Mouse (Mus musculus): ENCODE results near the gene Erg. TPM values are rescaled to one million over a fixed set of nuclear protein-coding genes. Genes with fewer than 3 reads are reported as not detected.

The Erg gene
- total RNA-seq, 1 experiment from 2014 or later: not detected

GRCm38 (mm10) chr16:95494108-95494507 is 92.3 kb downstream of the Erg start:
- ATAC-seq (replicated peaks; ENCODE audit: insufficient number of reproducible peaks, low FRiP score, low TSS enrichment, poor library complexity, severe bottlenecking): no peak

- ATAC-seq (replicated peaks; ENCODE audit: insufficient number of reproducible peaks, low FRiP score, low TSS enrichment, poor library complexity, severe bottlenecking): no peak
Measured at GRCm38 (mm10) chr16:95493336-95493735, 93.1 kb downstream of the Erg start.

GRCm38 (mm10) chr16:95492146-95492545 is 94.2 kb downstream of the Erg start:
- no peak for ATAC-seq (replicated peaks; ENCODE audit: insufficient number of reproducible peaks, low FRiP score, low TSS enrichment, poor library complexity, severe bottlenecking)

- no peak for ATAC-seq (replicated peaks; ENCODE audit: insufficient number of reproducible peaks, low FRiP score, low TSS enrichment, poor library complexity, severe bottlenecking)
Measured at GRCm38 (mm10) chr16:95490386-95490785, 96.0 kb downstream of the Erg start.

GRCm38 (mm10) chr16:95487606-95488351 is 98.6 kb downstream of the Erg start:
- ATAC-seq (replicated peaks; ENCODE audit: insufficient number of reproducible peaks, low FRiP score, low TSS enrichment, poor library complexity, severe bottlenecking): no peak

- no peak for ATAC-seq (replicated peaks; ENCODE audit: insufficient number of reproducible peaks, low FRiP score, low TSS enrichment, poor library complexity, severe bottlenecking)
Measured at GRCm38 (mm10) chr16:95481176-95481575, 105.2 kb downstream of the Erg start.

- no peak for ATAC-seq (replicated peaks; ENCODE audit: insufficient number of reproducible peaks, low FRiP score, low TSS enrichment, poor library complexity, severe bottlenecking)
Measured at GRCm38 (mm10) chr16:95478558-95478957, 107.8 kb downstream of the Erg start.

- ATAC-seq (replicated peaks; ENCODE audit: insufficient number of reproducible peaks, low FRiP score, low TSS enrichment, poor library complexity, severe bottlenecking): no peak
Measured at GRCm38 (mm10) chr16:95475041-95475440, 111.4 kb downstream of the Erg start.

GRCm38 (mm10) chr16:95473946-95474345 is 112.4 kb downstream of the Erg start:
- no peak for ATAC-seq (replicated peaks; ENCODE audit: insufficient number of reproducible peaks, low FRiP score, low TSS enrichment, poor library complexity, severe bottlenecking)

- ATAC-seq (replicated peaks; ENCODE audit: insufficient number of reproducible peaks, low FRiP score, low TSS enrichment, poor library complexity, severe bottlenecking): no peak
Measured at GRCm38 (mm10) chr16:95472771-95473170, 113.6 kb downstream of the Erg start.

- no peak for ATAC-seq (replicated peaks; ENCODE audit: insufficient number of reproducible peaks, low FRiP score, low TSS enrichment, poor library complexity, severe bottlenecking)
Measured at GRCm38 (mm10) chr16:95469262-95470139, 116.9 kb downstream of the Erg start.

- ATAC-seq (replicated peaks; ENCODE audit: insufficient number of reproducible peaks, low FRiP score, low TSS enrichment, poor library complexity, severe bottlenecking): no peak
Measured at GRCm38 (mm10) chr16:95467893-95468292, 118.5 kb downstream of the Erg start.

- no peak for ATAC-seq (replicated peaks; ENCODE audit: insufficient number of reproducible peaks, low FRiP score, low TSS enrichment, poor library complexity, severe bottlenecking)
Measured at GRCm38 (mm10) chr16:95466548-95466947, 119.8 kb downstream of the Erg start.

GRCm38 (mm10) chr16:95464609-95465008 is 121.8 kb downstream of the Erg start:
- no peak for ATAC-seq (replicated peaks; ENCODE audit: insufficient number of reproducible peaks, low FRiP score, low TSS enrichment, poor library complexity, severe bottlenecking)

GRCm38 (mm10) chr16:95463796-95464195 is 122.6 kb downstream of the Erg start:
- ATAC-seq (replicated peaks; ENCODE audit: insufficient number of reproducible peaks, low FRiP score, low TSS enrichment, poor library complexity, severe bottlenecking): no peak

GRCm38 (mm10) chr16:95461941-95462340 is 124.5 kb downstream of the Erg start:
- no peak for ATAC-seq (replicated peaks; ENCODE audit: insufficient number of reproducible peaks, low FRiP score, low TSS enrichment, poor library complexity, severe bottlenecking)

GRCm38 (mm10) chr16:95460336-95460735 is 126.1 kb downstream of the Erg start:
- ATAC-seq (replicated peaks; ENCODE audit: insufficient number of reproducible peaks, low FRiP score, low TSS enrichment, poor library complexity, severe bottlenecking): no peak

- ATAC-seq (replicated peaks; ENCODE audit: insufficient number of reproducible peaks, low FRiP score, low TSS enrichment, poor library complexity, severe bottlenecking): no peak
Measured at GRCm38 (mm10) chr16:95459325-95459691, 127.1 kb downstream of the Erg start.

GRCm38 (mm10) chr16:95458590-95459324 is 127.6 kb downstream of the Erg start:
- ATAC-seq (replicated peaks; ENCODE audit: insufficient number of reproducible peaks, low FRiP score, low TSS enrichment, poor library complexity, severe bottlenecking): no peak
